Comparison of ENCODE assay signal across 12 mouse cellular contexts in genomic region chr10:111394421-111394820, GRCm38 (mm10).
"Had no signal": no experiment of that assay in that cellular context is flagged by ENCODE, and none has a peak within 500 bp of the region (broad histone marks: within the 10 kb centered on the region; RNA-seq: fewer than 3 reads in every experiment).

No protein-coding gene starts in this region.

- H3K4me2 ChIP-seq: limb, embryonic 12.5 days; liver, embryonic 13.5 days; midbrain, embryonic 13.5 days had no signal

- H3K4me3 ChIP-seq: limb, embryonic 12.5 days; liver, embryonic 13.5 days; midbrain, embryonic 13.5 days had no signal

- H3K27ac ChIP-seq: kidney, postnatal 0 days; limb, embryonic 12.5 days; liver, embryonic 13.5 days; midbrain, embryonic 13.5 days had no signal

- ATAC-seq: liver, postnatal 0 days; midbrain, embryonic 13.5 days had no signal

- DNase-seq: kidney, adult 11 months; kidney, adult 9 months; kidney, postnatal 36 days; liver; liver, embryonic 13.5 days; liver, postnatal 0 days; spleen, adult 18-20 months; thymus, adult 2 months; thymus, postnatal 25 days had no signal

- H3K27me3 ChIP-seq: limb, embryonic 12.5 days; liver, embryonic 13.5 days; midbrain, embryonic 13.5 days had no signal

- H3K36me3 ChIP-seq: limb, embryonic 12.5 days; liver, embryonic 13.5 days; midbrain, embryonic 13.5 days had no signal

- H3K9me3 ChIP-seq: limb, embryonic 12.5 days; liver, embryonic 13.5 days; midbrain, embryonic 13.5 days had no signal

- H3K9ac ChIP-seq: limb, embryonic 12.5 days; liver, embryonic 13.5 days; liver, postnatal 0 days; midbrain, embryonic 13.5 days had no signal
